Mouse (Mus musculus) lung, adult 2 months (tissue): ENCODE data around the gene Pctp.

Source experiments
- CTCF ChIP-seq: fragments of 200-500 bp; IDR thresholded peaks from 2 replicates; pipeline ENCODE4 v1.5.1; 2011; ENCODE audit warnings: mild to moderate bottlenecking, low read length, control low read depth; ENCODE audit not compliant: insufficient read depth
- POLR2A ChIP-seq: fragments of 200-500 bp; IDR thresholded peaks from 2 replicates; pipeline ENCODE4 v1.6.1; 2011; ENCODE audit warnings: low read depth, mild to moderate bottlenecking, control low read depth, low read length, borderline replicate concordance; ENCODE audit errors: extremely low read depth

DNA sequence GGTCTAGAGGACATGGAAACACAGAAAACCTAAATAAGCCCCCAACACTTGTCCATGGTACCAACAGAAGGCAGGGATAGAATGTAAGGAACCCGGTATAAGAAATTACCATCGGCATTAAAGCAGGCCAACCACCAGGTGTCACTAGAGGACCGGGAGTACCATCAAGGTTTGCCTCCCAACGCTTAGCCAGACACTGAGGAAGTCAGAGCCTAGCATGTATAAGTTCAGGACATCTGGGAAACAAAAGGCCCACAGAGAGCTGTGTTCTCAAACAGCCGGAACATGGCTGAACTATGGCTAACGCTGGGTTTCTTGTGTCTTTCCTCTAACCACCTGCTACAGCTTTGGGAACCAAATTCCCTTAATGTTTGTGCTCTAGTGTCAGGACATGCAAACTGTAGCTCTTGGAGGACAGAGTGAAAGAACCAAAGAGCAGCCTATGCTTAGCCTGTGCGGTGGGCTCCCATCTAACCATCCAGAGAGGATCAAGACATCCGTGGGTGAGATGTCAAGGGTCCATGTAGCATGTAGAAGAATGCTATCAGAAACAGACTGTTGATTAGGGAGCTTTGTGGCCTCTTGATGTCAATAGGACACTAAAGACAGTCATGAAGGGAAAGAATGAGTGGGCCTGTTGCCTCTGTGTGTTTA, 13.6 kb downstream of the Pctp start:
- TF ChIP-seq POLR2A, result no peak
- TF ChIP-seq CTCF, result peak; percentile 88
